Mouse (Mus musculus) hindbrain, embryonic 10.5 days (tissue): ENCODE measurements around the gene Wdr27. TPM values are rescaled to one million over a fixed set of nuclear protein-coding genes. Genes with fewer than 3 reads are reported as not detected.
"Not testable (repeated sequence)": the region's sequence is repeated elsewhere in the genome, so short reads cannot be mapped to it uniquely, and the experiment has no call there.

Source experiments
- DNase-seq: peaks from one replicate; pipeline ENCODE4 v3.0.0-alpha.2; 2017; ENCODE audit warnings: low spot score
- H3K27ac ChIP-seq: fragments of 300-500 bp; sonication (generic); 2 replicates; pipeline ENCODE4 v1.5.1; 2016; ENCODE audit warnings: mild to moderate bottlenecking, moderate library complexity
- H3K27me3 ChIP-seq: fragments of 300-500 bp; sonication (generic); 2 replicates; pipeline ENCODE4 v1.6.1; 2016; ENCODE audit warnings: mild to moderate bottlenecking; ENCODE audit not compliant: poor library complexity, insufficient read depth, severe bottlenecking
- H3K36me3 ChIP-seq: fragments of 300-500 bp; sonication (generic); 2 replicates; pipeline ENCODE4 v1.6.1; 2016; ENCODE audit warnings: mild to moderate bottlenecking, moderate library complexity
- H3K4me1 ChIP-seq: fragments of 300-500 bp; sonication (generic); replicated peaks from 2 replicates; pipeline ENCODE4 v1.6.1; 2016; ENCODE audit warnings: mild to moderate bottlenecking
- H3K4me3 ChIP-seq: fragments of 300-500 bp; sonication (generic); 2 replicates; pipeline ENCODE4 v1.5.1; 2016; ENCODE audit warnings: mild to moderate bottlenecking, moderate library complexity
- H3K9me3 ChIP-seq: fragments of 300-500 bp; sonication (generic); 2 replicates; pipeline ENCODE4 v1.6.1; 2016; ENCODE audit warnings: mild to moderate bottlenecking, moderate library complexity
- WGBS: fragments of 180-500 bp; shearing (Covaris S2); methylation state at CpG from one replicate; pipeline ENCODE4 v1.1.7; 2016; 5-methylcytosine and 5-hydroxymethylcytosine counted together
- polyA plus RNA-seq: library from polyadenylated mRNA; unstranded; fragments of >200 nt; fragmentation: Nextera tagmentation; extraction: Ambion mirVana; gene quantifications from 2 replicates; pipeline ENCODE4 v1.2.1, GENCODE M21; 2016

Wdr27 gene
- polyA plus RNA-seq, 1 experiment from 2014 or later = 8.9 TPM

DNA sequence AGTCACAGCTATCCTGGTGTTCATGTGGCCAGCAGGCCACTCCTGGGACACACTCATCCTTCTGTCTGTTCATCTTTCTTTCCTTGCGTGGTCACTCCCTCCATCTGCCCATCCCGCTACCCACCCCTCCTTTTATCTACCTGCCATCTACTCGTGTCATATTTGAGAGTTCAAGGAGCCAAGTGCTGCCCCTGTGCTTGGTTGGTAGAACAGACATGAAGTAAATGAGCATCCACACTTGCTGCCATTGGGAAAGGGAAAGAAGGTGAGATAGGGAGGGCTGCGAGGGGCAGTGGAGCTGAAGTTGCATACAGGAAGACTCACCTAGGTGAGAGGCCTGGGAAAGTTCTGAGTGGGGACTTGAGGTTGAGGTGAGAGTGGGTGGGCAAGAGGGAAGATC, 28.6 kb downstream of the Wdr27 start:
- Histone ChIP-seq H3K4me3 (no peak overlapping the region), H3K9me3 (no peaks in the 10 kb centered on the region), H3K36me3 (no peaks in the 10 kb centered on the region), H3K27ac (no peak overlapping the region), H3K27me3 (no peaks in the 10 kb centered on the region), H3K4me1 (no peaks in the 10 kb centered on the region)
- no peak for DNase-seq
- 87% methylated on average over 4 of the region's 4 CpGs for WGBS

- Histone ChIP-seq H3K9me3 (no peaks in the 10 kb centered on the region), H3K27ac (no peak overlapping the region), H3K36me3 (no peaks in the 10 kb centered on the region), H3K27me3 (no peaks in the 10 kb centered on the region), H3K4me1 (no peaks in the 10 kb centered on the region), H3K4me3 (no peak overlapping the region)
- 85% methylated on average over 8 of the region's 8 CpGs for WGBS
- DNase-seq = no peak
Measured at GRCm38 (mm10) chr17:14912981-14913380, 30.0 kb downstream of the Wdr27 start.

- Histone ChIP-seq H3K27me3 (no peaks in the 10 kb centered on the region), H3K27ac (no peak overlapping the region), H3K36me3 (no peaks in the 10 kb centered on the region), H3K9me3 (no peaks in the 10 kb centered on the region), H3K4me3 (no peak overlapping the region), H3K4me1 (no peaks in the 10 kb centered on the region)
- no peak for DNase-seq
- 55% methylated on average over 6 of the region's 6 CpGs for WGBS
Measured at GRCm38 (mm10) chr17:14912420-14912819, 30.5 kb downstream of the Wdr27 start.

GRCm38 (mm10) chr17:14910771-14911170, 32.2 kb downstream of the Wdr27 start:
- 92% methylated on average over 5 of the region's 5 CpGs for WGBS
- Histone ChIP-seq H3K27ac (no peak overlapping the region), H3K36me3 (no peaks in the 10 kb centered on the region), H3K4me3 (no peak overlapping the region), H3K4me1 (no peaks in the 10 kb centered on the region), H3K27me3 (no peaks in the 10 kb centered on the region), H3K9me3 (no peaks in the 10 kb centered on the region)
- no peak for DNase-seq

- DNase-seq = no peak
- 90% methylated on average over 5 of the region's 5 CpGs for WGBS
- H3K27ac ChIP-seq = no peak overlapping the region
- H3K27me3 ChIP-seq = no peaks in the 10 kb centered on the region
- no peaks in the 10 kb centered on the region for H3K36me3 ChIP-seq
- H3K4me3 ChIP-seq = no peak overlapping the region
- no peaks in the 10 kb centered on the region for H3K4me1 ChIP-seq
- no peaks in the 10 kb centered on the region for H3K9me3 ChIP-seq
Measured at GRCm38 (mm10) chr17:14909331-14909730, 33.6 kb downstream of the Wdr27 start.

GRCm38 (mm10) chr17:14907136-14907535, 35.8 kb downstream of the Wdr27 start:
- H3K4me3 ChIP-seq = no peak overlapping the region
- no peaks in the 10 kb centered on the region for H3K27me3 ChIP-seq
- no peaks in the 10 kb centered on the region for H3K4me1 ChIP-seq
- H3K36me3 ChIP-seq = no peaks in the 10 kb centered on the region
- H3K27ac ChIP-seq = no peak overlapping the region
- no peak for DNase-seq
- no peaks in the 10 kb centered on the region for H3K9me3 ChIP-seq
- 76% methylated on average over 12 of the region's 12 CpGs for WGBS

- Histone ChIP-seq H3K27me3 (no peaks in the 10 kb centered on the region), H3K36me3 (no peaks in the 10 kb centered on the region), H3K4me1 (no peaks in the 10 kb centered on the region), H3K4me3 (no peak overlapping the region), H3K27ac (no peak overlapping the region), H3K9me3 (no peaks in the 10 kb centered on the region)
- DNase-seq = no peak
- WGBS = 50% methylated on average over 1 of the region's 1 CpGs
Measured at GRCm38 (mm10) chr17:14906611-14907010, 36.3 kb downstream of the Wdr27 start.

GRCm38 (mm10) chr17:14904637-14905265, 38.2 kb downstream of the Wdr27 start:
- peak; percentile 57 for DNase-seq
- Histone ChIP-seq H3K4me1 (no peaks in the 10 kb centered on the region), H3K27me3 (no peaks in the 10 kb centered on the region), H3K36me3 (no peaks in the 10 kb centered on the region), H3K27ac (peak overlapping the region; percentile 78; the same call in 1 of the 2 replicates), H3K4me3 (no peak overlapping the region), H3K9me3 (no peaks in the 10 kb centered on the region)
- WGBS = 61% methylated on average over 7 of the region's 7 CpGs

DNA sequence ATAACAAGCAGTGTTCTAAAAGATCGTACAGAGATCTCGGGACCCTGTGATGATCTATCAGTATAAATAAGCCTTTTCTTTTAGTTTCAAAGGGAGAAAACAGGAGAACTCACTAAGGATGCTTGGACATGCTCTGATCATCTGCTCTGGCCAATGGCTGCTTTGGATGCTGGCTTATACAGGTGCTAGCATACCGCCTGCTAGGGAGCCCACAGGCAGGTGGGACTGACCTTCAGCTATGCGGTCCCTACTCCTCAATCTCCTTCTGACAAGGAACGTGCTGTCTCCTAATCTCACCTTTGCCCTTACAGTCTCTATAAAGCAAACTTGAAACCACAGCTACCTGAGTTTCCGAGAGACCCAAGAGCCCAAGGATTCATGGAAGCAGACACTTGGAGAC, 38.8 kb downstream of the Wdr27 start:
- Histone ChIP-seq H3K27ac (no peak overlapping the region), H3K4me3 (no peak overlapping the region), H3K36me3 (no peaks in the 10 kb centered on the region), H3K9me3 (no peaks in the 10 kb centered on the region), H3K27me3 (no peaks in the 10 kb centered on the region), H3K4me1 (no peaks in the 10 kb centered on the region)
- 84% methylated on average over 6 of the region's 6 CpGs for WGBS
- no peak for DNase-seq

DNA sequence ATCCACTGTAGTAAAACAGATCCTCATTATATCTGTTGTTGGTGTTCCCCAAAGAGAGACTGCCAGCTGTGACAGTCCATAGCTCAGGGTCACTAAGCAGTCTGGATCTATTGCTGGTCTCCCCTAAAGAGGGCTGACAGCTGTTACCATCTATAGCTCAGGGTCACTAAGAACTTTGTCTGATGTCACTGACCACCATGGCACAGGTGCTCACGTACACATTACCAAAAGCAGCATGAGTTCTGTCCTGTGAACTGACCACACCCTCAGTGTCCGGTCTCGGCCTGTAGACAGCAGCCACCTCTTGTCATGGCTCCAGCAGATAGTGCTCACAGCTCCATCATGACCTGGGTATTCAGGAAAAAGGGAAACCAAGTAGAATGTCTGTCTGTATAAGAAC, 39.7 kb downstream of the Wdr27 start:
- H3K27ac ChIP-seq = no peak overlapping the region
- H3K9me3 ChIP-seq = no peaks in the 10 kb centered on the region
- H3K4me1 ChIP-seq = no peaks in the 10 kb centered on the region
- no peak overlapping the region for H3K4me3 ChIP-seq
- no peak for DNase-seq
- H3K27me3 ChIP-seq = no peaks in the 10 kb centered on the region
- WGBS = 85% methylated on average over 3 of the region's 3 CpGs
- no peaks in the 10 kb centered on the region for H3K36me3 ChIP-seq

DNA sequence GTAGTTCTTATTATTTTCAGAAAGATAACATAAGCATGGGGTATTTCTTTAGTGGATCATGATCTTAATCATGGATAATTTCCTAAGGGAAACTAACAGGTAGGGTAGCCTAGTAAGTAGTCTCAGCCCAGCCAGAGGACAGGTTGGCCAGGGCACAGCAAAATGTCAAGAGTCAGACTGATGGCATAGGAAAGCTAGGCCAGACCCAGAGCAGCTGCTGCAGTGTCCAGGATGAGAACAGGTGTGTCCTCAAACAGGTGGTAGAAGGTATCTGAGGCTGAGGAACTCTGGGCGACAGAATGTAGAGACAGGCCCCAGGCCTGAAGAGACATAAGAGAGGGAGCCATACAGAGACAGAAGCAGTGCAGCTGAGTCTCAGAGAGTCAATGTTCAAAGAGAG, 44.0 kb downstream of the Wdr27 start:
- 83% methylated on average over 1 of the region's 1 CpGs for WGBS
- Histone ChIP-seq H3K4me1 (no peaks in the 10 kb centered on the region), H3K27ac (no peak overlapping the region), H3K4me3 (no peak overlapping the region), H3K9me3 (no peaks in the 10 kb centered on the region), H3K27me3 (no peaks in the 10 kb centered on the region), H3K36me3 (no peaks in the 10 kb centered on the region)
- DNase-seq = no peak

GRCm38 (mm10) chr17:14895058-14895457, 47.9 kb downstream of the Wdr27 start:
- H3K36me3 ChIP-seq, H3K4me3 ChIP-seq, H3K27me3 ChIP-seq, DNase-seq, H3K9me3 ChIP-seq, H3K27ac ChIP-seq, H3K4me1 ChIP-seq: not testable (repeated sequence)

- WGBS = 82% methylated on average over 2 of the region's 2 CpGs
- no peak for DNase-seq
- Histone ChIP-seq H3K27ac (no peak overlapping the region), H3K4me3 (no peak overlapping the region), H3K9me3 (no peaks in the 10 kb centered on the region), H3K36me3 (no peaks in the 10 kb centered on the region), H3K4me1 (no peaks in the 10 kb centered on the region), H3K27me3 (no peaks in the 10 kb centered on the region)
Measured at GRCm38 (mm10) chr17:14886933-14887332, 56.0 kb downstream of the Wdr27 start.

GRCm38 (mm10) chr17:14874656-14875204, 68.2 kb downstream of the Wdr27 start:
- H3K36me3 ChIP-seq = no peaks in the 10 kb centered on the region

More at GRCm38 (mm10) chr17:14874656-14875204, 68.2 kb downstream of the Wdr27 start:
- DNase-seq = no peak
- H3K27me3 ChIP-seq = no peaks in the 10 kb centered on the region
- WGBS = 74% methylated on average over 2 of the region's 2 CpGs
- H3K9me3 ChIP-seq = no peaks in the 10 kb centered on the region
- no peaks in the 10 kb centered on the region for H3K4me1 ChIP-seq
- no peak overlapping the region for H3K27ac ChIP-seq
- no peak overlapping the region for H3K4me3 ChIP-seq
